Mouse (Mus musculus) small intestine, adult 2 months (tissue): Measurements from ENCODE around the gene Cog2.

Source experiments
- CTCF ChIP-seq: fragments of 200-500 bp; IDR thresholded peaks from 2 replicates; pipeline ENCODE4 v1.5.1; 2012; ENCODE audit warnings: low read depth, mild to moderate bottlenecking, control low read depth, inconsistent platforms, low read length, moderate library complexity, mixed read lengths; ENCODE audit not compliant: insufficient replicate concordance, insufficient read length; ENCODE audit errors: extremely low read depth
- POLR2A ChIP-seq: fragments of 200-500 bp; IDR thresholded peaks from 2 replicates; pipeline ENCODE4 v1.6.1; 2012; ENCODE audit warnings: low read depth, mild to moderate bottlenecking, control low read depth, inconsistent platforms, low read length, moderate library complexity

DNA sequence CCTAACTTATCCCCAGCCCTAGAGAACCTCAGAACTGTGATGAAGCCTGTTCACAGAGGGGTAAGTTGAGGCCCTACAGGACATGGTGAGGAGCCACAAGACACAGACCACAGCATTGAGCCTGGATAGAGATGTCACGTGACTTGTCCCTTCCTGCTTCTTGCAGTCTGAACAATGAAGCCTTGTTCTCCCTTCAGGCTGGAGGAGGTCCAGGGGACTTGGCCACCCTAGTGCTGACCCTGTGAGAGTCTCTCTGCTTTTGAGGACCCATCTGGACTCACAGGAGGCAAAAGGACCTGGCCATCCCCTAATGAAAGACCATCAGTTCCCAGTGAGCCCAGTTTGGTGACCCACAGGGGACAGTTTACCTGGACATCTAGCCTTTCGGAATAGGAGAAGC is 48.5 kb downstream of the Cog2 start:
- TF ChIP-seq POLR2A (no peak), CTCF (no peak)
